Mouse (Mus musculus) fibroblast of lung, adult 2 months (primary cell): ENCODE data around the gene Ip6k3.

Experiments
- DNase-seq: peaks from one replicate; pipeline ENCODE4 v3.0.0-alpha.2; 2011; ENCODE audit warnings: low read depth

Gene Ip6k3

DNA sequence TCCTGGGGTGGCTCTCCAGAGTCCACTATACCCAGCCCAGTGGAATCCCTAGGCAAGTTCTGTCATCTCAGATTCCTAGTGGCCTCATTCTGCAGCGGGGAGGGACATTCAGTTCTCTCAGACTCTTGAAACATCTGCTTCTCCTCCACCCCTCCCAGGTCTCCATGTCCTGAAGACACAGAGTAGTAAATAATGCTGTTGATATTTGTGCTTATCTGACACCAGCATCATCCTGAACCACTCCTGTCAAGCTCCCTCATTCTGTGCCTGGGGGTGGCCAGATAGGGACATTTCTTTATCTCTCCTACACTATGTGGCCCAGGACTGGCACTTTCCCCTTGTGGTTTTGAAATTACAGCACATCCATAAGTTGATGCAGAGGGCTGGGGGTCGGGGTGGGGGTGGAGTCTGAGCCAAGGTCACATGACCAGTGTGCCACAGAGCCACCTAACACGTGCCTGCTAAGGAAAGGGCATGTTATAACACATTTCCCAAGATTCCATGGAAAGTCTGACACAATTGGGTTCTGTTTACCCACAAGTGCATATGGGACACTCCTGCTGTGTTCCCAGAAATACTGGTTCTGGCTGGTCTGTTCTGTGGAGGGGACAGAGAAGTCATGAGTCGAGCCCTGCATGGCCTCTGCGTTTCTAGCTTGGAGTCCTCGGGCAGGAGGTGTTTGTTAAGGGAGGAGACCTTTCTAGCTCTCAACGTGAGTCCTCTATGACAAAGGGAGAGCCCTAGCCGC, 14.4 kb downstream of the Ip6k3 start:
- DNase-seq, result no peak

GRCm38 (mm10) chr17:27151411-27151810, 16.2 kb downstream of the Ip6k3 start:
- no peak for DNase-seq

GRCm38 (mm10) chr17:27150871-27151270, 16.7 kb downstream of the Ip6k3 start:
- DNase-seq, result no peak

DNA sequence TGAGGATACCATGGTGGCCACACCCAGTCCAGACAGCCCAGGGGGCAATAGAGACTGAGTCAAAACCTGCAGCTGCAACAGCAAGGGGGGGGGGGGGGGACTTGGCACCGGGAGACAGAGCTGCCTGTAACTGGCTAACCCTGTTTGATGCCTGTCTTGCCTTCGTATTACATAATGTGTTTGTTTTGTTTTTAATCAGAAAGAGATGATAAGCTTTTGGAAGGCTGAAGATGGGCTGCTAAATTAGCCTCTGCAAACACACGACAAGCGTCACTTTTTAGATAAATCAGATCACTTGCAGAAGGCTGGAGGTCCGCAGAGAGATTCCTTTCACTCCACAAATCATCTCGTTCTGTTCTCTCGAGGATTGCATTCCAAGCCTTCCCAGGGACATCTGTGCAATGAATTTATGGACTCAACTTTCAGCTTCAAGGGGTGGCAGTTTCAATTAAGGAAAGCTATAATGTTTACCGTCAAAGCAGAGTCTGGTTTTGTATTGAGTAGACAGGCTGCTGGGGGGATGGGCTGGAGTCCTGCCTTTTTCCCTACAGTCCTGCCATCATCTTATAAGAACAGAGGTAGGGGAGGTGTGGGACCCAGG, 21.2 kb downstream of the Ip6k3 start:
- DNase-seq, result no peak

DNA sequence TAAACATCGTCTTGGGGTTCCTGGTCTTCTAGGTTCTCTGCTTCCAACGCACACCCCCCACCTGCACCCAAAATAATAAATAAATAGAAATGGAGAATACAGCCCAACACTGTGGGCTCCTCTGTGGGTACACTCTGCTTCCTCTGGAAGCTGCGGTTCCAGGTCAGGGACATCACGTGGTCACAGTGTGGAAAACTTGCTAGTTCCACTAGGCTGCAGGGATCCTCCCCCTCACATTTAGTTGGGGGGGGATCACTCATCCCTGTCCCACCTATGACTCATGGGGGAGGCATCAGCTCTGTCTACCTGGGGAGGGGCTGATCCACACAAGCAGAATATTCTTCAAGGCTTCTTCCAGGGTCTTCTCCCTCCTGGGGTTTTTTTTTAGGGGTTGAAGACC, 23.4 kb downstream of the Ip6k3 start:
- DNase-seq, result no peak

DNA sequence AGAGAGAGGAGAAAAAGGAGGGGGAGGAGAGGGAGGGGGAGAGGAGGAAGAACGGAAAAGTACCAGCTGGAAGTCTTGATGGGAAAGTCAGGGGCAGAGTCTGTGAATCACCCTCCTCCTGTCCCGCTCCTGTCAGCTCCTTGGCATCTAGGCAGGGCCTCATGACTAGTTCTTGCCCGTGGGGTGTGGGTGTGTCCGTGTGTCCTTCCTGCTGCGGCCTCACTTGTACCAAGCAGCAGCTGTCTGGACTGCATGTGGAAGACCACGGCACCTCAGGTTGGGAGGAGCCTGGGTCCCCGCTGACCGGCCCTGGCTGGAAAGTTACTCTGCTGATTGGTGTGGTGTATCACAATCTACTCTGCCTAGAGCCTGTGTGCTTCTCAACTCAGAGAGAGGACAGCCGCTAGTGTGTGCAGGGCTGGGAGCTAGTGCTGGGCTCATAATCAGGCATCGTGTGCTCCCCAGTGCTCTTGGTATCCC, 25.6 kb downstream of the Ip6k3 start:
- peak; percentile 99 for DNase-seq

- no peak for DNase-seq
Measured at GRCm38 (mm10) chr17:27140262-27140661, 27.3 kb downstream of the Ip6k3 start.

GRCm38 (mm10) chr17:27139304-27139703, 28.3 kb downstream of the Ip6k3 start:
- DNase-seq, result no peak

DNA sequence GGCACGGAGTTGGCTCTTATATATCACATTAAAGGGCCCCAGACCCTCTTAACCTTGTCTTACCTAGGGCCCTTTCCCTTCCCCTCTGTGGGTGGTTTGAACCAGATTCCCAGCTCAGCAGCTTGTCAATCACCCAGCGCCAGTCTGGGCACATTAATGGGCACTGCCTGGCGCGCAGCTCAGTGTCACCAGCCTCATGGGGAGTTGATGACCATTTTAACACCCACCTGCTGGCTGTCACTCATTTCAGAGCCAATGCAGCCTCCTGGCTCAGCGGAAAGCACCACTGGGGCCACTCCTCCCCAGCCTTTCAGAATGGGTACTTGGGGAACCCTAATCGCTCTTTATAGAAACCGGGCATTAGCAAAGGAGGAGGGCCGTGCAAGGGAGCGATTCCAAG, 29.2 kb downstream of the Ip6k3 start:
- DNase-seq, result no peak

- DNase-seq, result no peak
Measured at GRCm38 (mm10) chr17:27134715-27135114, 32.9 kb downstream of the Ip6k3 start.

- no peak for DNase-seq
Measured at GRCm38 (mm10) chr17:27134187-27134586, 33.4 kb downstream of the Ip6k3 start.

GRCm38 (mm10) chr17:27133551-27134141, 33.9 kb downstream of the Ip6k3 start, which contains the start of gene Uqcc2:
Uqcc2 (minus strand) TSS chr17:27133916.
- peak; percentile 98 for DNase-seq

DNA sequence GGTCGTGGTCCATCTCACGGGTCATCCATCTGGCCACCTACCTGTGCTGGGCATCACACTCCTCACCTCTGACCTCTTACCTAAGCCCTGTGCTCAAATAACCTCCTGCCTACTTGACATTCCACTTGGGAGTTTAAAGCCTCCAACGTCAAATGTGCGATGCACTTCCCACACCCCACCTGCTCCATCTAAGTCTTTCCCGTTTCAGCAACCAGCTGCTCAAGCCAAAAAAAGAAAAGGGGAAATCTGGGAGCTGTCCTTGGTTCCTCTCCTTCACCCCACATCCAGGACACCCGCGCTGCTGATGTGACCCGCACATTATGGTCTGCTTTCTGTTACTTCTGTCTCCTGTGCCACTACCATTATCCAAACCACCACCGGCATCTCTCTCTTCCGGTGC, 35.4 kb downstream of the Ip6k3 start:
- no peak for DNase-seq

DNA sequence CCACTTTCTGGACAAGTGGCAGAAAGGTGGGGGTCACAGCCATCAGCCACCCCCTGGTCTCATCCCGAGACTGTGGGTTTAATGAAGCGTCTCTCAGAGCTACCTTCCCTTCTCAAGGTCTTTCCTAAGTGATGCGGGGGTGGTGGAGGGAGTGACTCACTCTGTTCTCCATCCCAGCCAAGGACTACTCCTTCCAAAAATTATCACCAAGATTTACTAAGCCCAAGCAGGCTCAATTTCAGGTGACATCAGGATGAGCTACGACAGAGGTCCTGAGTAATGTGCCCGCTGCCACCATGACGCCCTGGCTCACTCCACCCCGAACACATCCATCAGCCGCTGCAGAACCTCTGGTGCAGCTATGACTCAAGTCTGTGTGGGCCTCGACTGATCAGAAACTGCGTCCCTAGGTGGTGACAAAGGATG, 36.3 kb downstream of the Ip6k3 start:
- DNase-seq, result no peak

DNA sequence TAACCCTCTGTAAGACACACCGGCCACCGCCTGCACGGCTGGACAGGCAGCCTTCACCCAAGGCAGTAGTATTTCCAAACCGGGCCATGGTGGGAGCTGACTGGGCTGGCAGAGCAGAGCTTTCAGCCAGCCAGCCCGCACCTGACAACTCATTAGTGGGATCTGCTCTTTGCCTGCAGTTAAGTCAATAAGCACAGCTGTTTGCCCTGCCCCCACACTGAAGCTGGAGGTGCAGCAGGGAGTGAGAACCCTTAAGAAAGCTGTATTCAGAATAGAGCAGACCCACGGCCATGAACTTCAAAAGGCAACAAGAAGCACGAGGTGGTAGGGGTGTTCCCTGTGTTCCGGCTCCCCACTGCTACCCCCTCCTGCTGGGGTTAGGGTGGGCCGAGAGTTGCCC, 37.3 kb downstream of the Ip6k3 start:
- no peak for DNase-seq

DNA sequence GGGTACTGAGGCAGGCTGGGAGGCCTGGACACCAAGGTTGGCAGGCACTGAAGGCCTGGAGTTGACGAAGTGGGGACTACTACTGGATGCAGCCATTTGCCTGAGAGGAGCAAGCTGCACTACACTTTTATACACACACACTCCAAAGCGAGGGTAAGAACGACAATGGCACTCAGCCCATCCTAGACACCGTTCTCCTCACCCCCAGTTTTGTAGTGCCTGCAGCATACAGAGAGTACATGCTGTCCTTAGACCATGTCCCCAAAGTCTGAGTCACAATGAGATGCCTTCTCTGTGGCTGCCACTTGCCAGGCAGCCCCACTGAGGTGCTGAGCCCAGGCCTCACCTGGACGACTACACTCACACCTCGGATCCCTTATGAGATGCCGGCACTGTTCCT, 37.8 kb downstream of the Ip6k3 start:
- no peak for DNase-seq

DNA sequence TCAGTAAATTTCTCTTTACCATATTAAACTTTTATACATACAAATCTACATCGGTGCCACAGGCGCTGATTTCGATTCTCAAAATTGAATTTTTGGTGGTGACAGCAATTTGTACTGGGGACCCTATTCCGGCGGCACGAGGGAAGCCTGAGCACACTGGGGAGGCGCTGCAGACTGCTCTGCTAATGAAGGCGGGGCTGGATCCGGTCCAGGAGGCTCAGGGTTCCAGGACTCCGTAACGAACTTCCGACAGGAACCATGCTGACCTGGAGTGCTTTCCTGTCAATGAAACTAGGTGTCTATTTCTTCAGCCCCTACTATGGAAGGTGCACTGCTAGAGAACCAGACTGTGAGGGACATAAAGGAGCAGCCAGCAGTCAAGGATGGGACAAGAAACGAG, 38.3 kb downstream of the Ip6k3 start:
- no peak for DNase-seq

GRCm38 (mm10) chr17:27128189-27128588, 39.4 kb downstream of the Ip6k3 start:
- no peak for DNase-seq

GRCm38 (mm10) chr17:27126974-27127373, 40.6 kb downstream of the Ip6k3 start:
- DNase-seq, result no peak

DNA sequence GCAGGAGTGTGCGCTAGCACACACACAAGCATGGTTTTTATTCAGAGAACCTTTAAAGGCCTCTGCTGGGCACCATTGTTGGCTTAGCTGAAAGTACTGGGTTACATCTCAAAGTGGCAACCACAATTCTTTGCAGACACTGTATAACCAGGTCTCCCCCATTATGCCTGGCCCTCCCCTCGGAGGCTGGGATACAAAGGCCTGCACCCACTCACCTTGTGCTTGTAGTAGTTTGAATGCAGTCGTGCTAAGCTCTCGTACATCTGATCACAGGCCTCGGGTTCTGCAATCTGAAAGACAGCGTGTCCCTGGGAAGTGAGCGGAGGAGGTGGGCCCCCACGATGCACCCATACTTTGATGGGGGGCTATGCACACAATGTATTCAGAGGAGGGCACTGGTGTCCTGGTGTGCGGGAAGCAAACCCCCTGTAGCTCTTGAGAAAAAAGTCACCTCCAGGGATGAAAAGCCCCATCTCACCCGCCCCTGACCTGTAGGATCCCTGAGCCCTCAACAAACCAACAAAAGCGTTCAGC, 41.9 kb downstream of the Ip6k3 start:
- DNase-seq, result no peak

- no peak for DNase-seq
Measured at GRCm38 (mm10) chr17:27125185-27125584, 42.4 kb downstream of the Ip6k3 start.

GRCm38 (mm10) chr17:27123813-27124375, 43.7 kb downstream of the Ip6k3 start:
- DNase-seq, result no peak

DNA sequence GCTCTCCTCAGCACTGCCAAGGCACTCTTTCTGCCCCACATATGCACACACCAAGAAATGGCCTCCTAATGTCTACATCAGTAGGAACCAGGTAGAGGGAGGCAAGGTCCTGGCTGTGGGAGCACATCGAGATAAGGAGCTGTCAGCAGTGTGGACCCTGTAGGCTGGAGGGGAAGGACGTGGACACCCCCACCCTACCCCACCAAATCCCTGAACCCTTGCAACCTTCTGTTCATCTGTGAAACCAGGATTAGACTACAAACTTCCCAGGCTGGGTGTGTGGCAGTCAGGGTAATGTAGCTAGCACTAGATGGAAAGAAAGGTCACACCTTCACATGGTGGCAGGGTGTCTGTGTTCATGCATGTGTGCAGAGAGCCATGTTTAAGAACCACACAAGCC, 44.5 kb downstream of the Ip6k3 start:
- DNase-seq, result no peak
